Mouse (Mus musculus): ENCODE results near the gene Tfr2.
A peak's percentile ranks its signal among the peaks of the same experiment; 100 is the strongest.

Tfr2 gene

GRCm38 (mm10) chr5:137539291-137539801, 30.3 kb upstream of the Tfr2 start:
- no peak for DNase-seq (ENCODE audit: low spot score)

GRCm38 (mm10) chr5:137540991-137541390, 28.6 kb upstream of the Tfr2 start:
- DNase-seq (ENCODE audit: low spot score) = no peak

GRCm38 (mm10) chr5:137541768-137542540, 27.7 kb upstream of the Tfr2 start:
- DNase-seq (ENCODE audit: low spot score) = no peak

- DNase-seq (ENCODE audit: low spot score) = no peak
Measured at GRCm38 (mm10) chr5:137544926-137545325, 24.7 kb upstream of the Tfr2 start.

GRCm38 (mm10) chr5:137545596-137545995, 24.0 kb upstream of the Tfr2 start:
- DNase-seq (ENCODE audit: low spot score) = no peak

GRCm38 (mm10) chr5:137549840-137550239, 19.8 kb upstream of the Tfr2 start:
- DNase-seq (ENCODE audit: low spot score) = no peak

GRCm38 (mm10) chr5:137551119-137551518, 18.5 kb upstream of the Tfr2 start:
- no peak for DNase-seq (ENCODE audit: low spot score)

- DNase-seq (ENCODE audit: low spot score) = no peak
Measured at GRCm38 (mm10) chr5:137553000-137553399, 16.6 kb upstream of the Tfr2 start.

GRCm38 (mm10) chr5:137553411-137553837, 16.2 kb upstream of the Tfr2 start, which contains the start of gene Actl6b:
TSS of gene Actl6b (plus strand) at chr5:137553517.
- peak; percentile 78 for DNase-seq (ENCODE audit: low spot score)

- no peak for DNase-seq (ENCODE audit: low spot score)
Measured at GRCm38 (mm10) chr5:137553898-137554297, 15.7 kb upstream of the Tfr2 start.

GRCm38 (mm10) chr5:137561556-137561955, 8.1 kb upstream of the Tfr2 start:
- DNase-seq (ENCODE audit: low spot score) = no peak

GRCm38 (mm10) chr5:137562965-137563364, 6.7 kb upstream of the Tfr2 start:
- no peak for DNase-seq (ENCODE audit: low spot score)

- DNase-seq (ENCODE audit: low spot score) = no peak
Measured at GRCm38 (mm10) chr5:137565744-137566143, 3.9 kb upstream of the Tfr2 start.

GRCm38 (mm10) chr5:137566416-137566815, 3.2 kb upstream of the Tfr2 start:
- no peak for DNase-seq (ENCODE audit: low spot score)

- no peak for DNase-seq (ENCODE audit: low spot score)
Measured at GRCm38 (mm10) chr5:137568223-137568798, 1.3 kb upstream of the Tfr2 start.

GRCm38 (mm10) chr5:137569031-137569430, 609 bp upstream of the Tfr2 start:
- no peak for DNase-seq (ENCODE audit: low spot score)

- no peak for DNase-seq (ENCODE audit: low spot score)
Measured at GRCm38 (mm10) chr5:137570181-137570580, 541 bp downstream of the Tfr2 start.

GRCm38 (mm10) chr5:137570691-137571586, 1.3 kb downstream of the Tfr2 start:
- DNase-seq (ENCODE audit: low spot score) = no peak

GRCm38 (mm10) chr5:137574470-137574901, 4.8 kb downstream of the Tfr2 start:
- DNase-seq (ENCODE audit: low spot score) = no peak

- DNase-seq (ENCODE audit: low spot score) = no peak
Measured at GRCm38 (mm10) chr5:137580246-137580645, 10.6 kb downstream of the Tfr2 start.

GRCm38 (mm10) chr5:137582702-137583101, 13.1 kb downstream of the Tfr2 start:
- no peak for DNase-seq (ENCODE audit: low spot score)

GRCm38 (mm10) chr5:137583670-137584169, 14.1 kb downstream of the Tfr2 start:
- DNase-seq (ENCODE audit: low spot score) = no peak
